Mouse (Mus musculus) gastrocnemius, postnatal 36 days (tissue): ENCODE results near the gene Slc4a10. TPM values are rescaled to one million over a fixed set of nuclear protein-coding genes. Genes with fewer than 3 reads are reported as not detected.

Source experiments
- DNase-seq, 2 experiments: peaks; one replicate each; pipeline ENCODE4 v3.0.0; 2022
- intact Hi-C: fragments of 180-260 bp; cut with DNase I; formaldehyde crosslinking; loops from one replicate; pipeline ENCODE4 v1.15.1; 2025
- total RNA-seq, 2 experiments: library from RNA; stranded (reverse); gene quantifications; 2 replicates each; pipeline ENCODE4 v1.2.3; 2021

The Slc4a10 gene
- total RNA-seq, 2 experiments from 2014 or later, result 0.10 to 0.15 TPM

- DNase-seq, result no peak
Measured at GRCm38 (mm10) chr2:62271840-62272239, 225.6 kb downstream of the Slc4a10 start.

GRCm38 (mm10) chr2:62278779-62279178 is 232.5 kb downstream of the Slc4a10 start:
- DNase-seq, result no peak
- intact Hi-C loops, result no loop called here

More at GRCm38 (mm10) chr2:62271840-62272239, 225.6 kb downstream of the Slc4a10 start:
- intact Hi-C loops, result no loop called here

GRCm38 (mm10) chr2:62279777-62280176 is 233.5 kb downstream of the Slc4a10 start:
- intact Hi-C loops, result loop anchor here (10.0 kb wide), 2 partner anchors 175 to 295 kb away; no protein-coding TSS in a partner anchor
- no peak for DNase-seq

GRCm38 (mm10) chr2:62285026-62285425 is 238.8 kb downstream of the Slc4a10 start:
- DNase-seq, result no peak
- intact Hi-C loops, result loop anchor here (10.0 kb wide), 2 partner anchors 170 to 300 kb away; no protein-coding TSS in a partner anchor

DNA sequence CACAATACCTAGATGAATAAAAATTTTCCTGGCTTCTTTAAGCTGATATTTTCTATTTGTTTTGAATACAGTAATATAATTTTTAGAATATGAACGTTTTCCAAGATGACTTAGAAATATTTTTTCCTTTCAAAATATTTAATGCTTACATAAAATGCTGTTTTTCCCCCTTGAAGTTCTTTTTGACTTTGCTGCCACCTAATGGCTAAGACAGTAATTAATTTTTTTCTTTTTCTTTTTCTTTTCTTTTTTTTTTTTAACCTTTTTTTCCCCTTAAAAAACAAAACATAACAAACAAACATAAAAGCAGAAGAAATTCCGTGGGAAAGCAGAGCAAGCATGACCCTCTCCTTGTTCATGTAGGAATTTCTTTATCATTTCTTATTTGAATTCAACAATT is 239.6 kb downstream of the Slc4a10 start:
- intact Hi-C loops, result loop anchor here (10.0 kb wide), 2 partner anchors 169 to 301 kb away; no protein-coding TSS in a partner anchor

DNA sequence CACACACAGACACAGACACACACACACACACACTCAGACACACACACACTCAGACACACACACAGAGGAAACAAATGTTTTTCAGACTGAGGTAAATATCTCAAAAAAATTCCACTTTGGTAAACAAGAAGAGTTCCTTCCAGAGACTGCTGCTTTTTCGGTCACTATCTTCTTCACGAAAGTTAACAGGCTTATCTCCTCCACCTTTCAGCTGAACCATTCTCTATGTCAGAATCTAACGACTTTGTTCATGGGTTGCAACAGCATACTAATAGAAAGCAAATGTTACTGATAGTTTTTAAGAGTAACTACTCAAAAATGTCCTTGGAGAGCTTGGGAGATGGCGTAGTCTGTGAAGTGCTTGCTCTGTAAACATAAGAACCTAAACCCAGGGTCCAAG is 241.3 kb downstream of the Slc4a10 start:
- intact Hi-C loops, result loop anchor here (10.0 kb wide), 2 partner anchors 167 to 303 kb away; no protein-coding TSS in a partner anchor

More for the DNA sequence above, 239.6 kb downstream of the Slc4a10 start:
- DNase-seq, result no peak

GRCm38 (mm10) chr2:62293846-62294245 is 247.6 kb downstream of the Slc4a10 start:
- intact Hi-C loops, result no loop called here
- no peak for DNase-seq

More for the DNA sequence above, 241.3 kb downstream of the Slc4a10 start:
- DNase-seq, result no peak

GRCm38 (mm10) chr2:62301716-62302115 is 255.5 kb downstream of the Slc4a10 start:
- intact Hi-C loops, result no loop called here

GRCm38 (mm10) chr2:62306978-62307377 is 260.7 kb downstream of the Slc4a10 start:
- intact Hi-C loops, result no loop called here

More at GRCm38 (mm10) chr2:62301716-62302115, 255.5 kb downstream of the Slc4a10 start:
- no peak for DNase-seq

DNA sequence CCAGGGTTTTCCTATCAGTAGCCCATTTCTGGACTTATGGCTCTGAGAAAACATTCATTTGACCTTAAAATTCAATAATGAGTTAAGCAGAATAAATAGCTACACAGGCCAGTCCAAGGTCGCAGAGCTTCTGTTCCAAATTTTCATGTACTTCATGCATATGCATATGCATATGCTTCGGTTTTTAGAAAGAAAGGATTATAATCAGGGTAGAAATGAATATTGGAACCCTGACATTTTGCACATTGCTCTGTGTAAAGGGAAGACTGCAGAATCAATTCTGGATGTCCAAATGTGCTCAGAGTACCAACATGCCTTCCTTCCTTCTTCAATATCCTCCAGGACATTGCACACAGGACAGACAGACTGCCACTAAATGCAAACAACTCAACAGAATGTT is 261.2 kb downstream of the Slc4a10 start:
- DNase-seq, result no peak
- intact Hi-C loops, result no loop called here

More at GRCm38 (mm10) chr2:62306978-62307377, 260.7 kb downstream of the Slc4a10 start:
- no peak for DNase-seq

- intact Hi-C loops, result no loop called here
- no peak for DNase-seq
Measured at GRCm38 (mm10) chr2:62316930-62317329, 270.7 kb downstream of the Slc4a10 start.

DNA sequence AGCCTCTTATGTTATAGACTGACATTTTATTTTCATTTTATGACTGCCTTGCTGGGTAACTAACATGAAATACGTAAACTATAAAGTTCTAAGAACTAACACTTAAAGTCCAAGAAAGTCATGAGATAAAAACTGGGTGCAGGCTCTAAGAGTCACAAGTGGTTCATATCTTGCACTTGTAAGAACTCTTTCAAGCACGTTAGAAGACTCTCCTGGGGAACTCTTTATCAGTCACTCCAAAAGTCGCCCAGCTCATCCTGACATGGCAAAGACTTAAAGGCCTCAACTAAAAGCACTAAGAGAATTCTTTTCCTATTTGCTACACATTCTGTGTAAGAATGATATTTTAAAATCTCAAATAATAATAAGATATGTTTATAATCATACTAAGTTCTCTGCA is 273.2 kb downstream of the Slc4a10 start:
- DNase-seq, result no peak
- intact Hi-C loops, result no loop called here

DNA sequence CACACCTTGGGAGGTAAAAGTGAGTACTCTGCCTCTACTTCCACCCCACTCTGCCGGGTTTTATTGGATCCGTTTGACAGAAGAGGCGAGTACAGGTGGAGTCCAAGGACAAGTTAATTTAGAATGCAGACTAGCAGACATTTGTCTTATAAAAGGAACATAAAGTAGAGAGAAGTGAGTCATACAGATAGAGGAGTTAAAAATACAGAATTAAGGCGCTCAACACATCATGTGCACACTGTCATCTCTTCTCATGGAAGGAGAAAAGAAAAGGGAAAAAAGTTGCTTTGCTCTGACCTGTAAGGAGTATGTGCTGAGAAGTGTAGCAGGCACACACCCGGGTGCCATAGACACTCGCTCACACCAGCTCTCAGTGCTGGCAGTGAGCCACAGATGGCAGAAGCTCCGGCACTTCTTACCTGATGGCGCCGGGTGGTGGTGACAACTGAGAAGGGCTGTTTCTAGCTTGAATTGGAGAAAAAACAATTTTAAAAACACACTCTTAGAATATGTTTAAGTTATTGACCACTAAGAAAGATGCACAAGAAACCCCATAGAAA is 276.9 kb downstream of the Slc4a10 start:
- DNase-seq, result no peak
- intact Hi-C loops, result no loop called here

DNA sequence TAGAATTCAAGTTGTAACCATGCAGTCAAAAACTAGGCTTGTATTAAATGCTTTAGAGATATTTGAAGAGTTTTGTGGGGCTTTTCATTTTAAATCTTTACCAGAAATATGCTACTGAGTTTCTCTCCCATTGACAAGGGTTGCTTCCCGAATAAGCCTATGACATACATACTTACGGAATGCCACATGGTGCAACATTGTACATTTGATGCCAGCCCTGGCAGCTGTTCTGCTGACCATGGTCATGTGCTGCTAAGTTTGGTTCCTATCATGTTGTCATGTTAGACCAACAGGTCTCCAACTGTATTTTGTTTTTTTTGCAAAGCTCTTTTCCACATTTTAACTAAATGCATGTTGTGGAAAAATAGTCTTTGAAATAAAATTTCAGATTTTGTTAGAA is 279.1 kb downstream of the Slc4a10 start:
- intact Hi-C loops, result no loop called here
- DNase-seq, result peak in 1 of 2 experiments; percentile 41

DNA sequence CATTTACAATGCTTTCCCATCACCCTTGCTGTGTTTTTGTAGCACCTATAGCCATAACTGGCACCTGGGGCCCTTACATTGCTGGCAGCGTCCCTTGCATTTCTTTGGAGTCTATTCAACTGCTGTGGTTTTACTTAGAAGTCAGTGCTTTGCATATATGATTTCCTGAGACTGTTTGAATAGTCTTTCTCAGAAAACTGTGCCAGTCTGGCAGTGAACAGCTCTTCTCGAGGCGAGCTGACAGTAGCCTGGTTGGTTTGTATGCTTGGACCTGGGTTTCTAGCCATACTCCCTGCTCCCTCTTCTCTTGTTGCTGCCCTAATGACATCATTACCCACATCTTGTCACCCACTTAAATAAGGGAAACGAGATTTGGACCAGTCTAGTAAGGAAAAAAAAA is 285.7 kb downstream of the Slc4a10 start:
- DNase-seq, result no peak
- intact Hi-C loops, result no loop called here

- intact Hi-C loops, result no loop called here
- DNase-seq, result no peak
Measured at GRCm38 (mm10) chr2:62332465-62332864, 286.2 kb downstream of the Slc4a10 start.

DNA sequence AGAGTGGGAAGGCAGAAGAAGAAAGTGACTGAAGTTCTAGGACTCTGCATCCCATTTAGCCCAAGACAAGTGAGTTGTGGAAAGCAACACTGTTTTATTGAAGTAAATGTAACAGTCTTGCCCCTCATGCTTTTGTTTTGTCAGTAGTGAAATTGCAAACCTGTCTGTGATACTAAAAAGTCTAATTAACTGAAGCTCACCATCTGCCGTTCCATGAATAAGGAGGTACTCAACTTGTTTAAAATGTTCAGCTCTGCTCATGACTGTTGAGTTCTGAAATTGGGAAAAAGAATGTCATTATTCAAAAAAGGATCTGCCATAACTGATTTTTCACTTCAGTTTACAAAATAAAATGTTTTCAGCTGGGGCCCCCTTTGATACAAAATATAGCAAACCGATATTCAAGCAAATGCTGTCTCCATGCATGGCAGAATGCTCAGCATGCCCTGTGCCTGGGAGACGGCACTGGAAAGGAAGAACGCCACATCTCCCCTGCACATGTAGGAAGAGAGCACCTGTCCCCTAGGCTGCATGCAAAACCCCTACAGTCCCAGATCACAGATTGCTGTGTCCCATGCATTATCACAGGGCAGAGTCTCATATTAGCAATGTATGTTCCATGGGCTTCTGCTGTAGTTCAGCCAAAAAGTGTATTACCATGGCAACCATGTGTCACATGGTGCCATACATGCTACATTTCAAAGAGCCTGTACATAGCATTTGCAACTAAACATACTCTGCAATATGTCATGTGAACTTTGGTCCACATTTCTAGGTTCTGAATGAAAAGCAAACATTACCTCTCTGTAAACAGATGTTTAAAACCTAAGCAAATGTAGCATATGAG is 288.4 kb downstream of the Slc4a10 start:
- intact Hi-C loops, result no loop called here
- no peak for DNase-seq

DNA sequence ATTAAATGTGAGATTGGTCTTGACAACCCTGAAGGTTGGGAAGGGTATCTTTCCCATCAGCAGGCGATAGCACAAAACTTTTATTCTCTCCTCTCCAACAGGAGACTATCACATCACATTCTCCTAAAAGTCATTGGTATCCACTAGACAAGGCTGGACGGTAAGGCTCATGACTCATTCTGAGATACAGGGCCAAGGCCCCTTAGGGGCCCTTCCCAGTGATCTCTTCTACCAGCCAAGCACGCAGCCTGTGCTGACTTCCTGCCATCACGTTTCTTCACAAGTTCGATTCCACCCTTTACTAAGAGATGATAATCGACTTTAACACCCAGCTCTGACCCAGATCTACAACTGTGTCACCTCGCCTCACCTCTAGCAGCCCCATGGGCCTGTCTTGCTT is 290.8 kb downstream of the Slc4a10 start:
- no peak for DNase-seq
- intact Hi-C loops, result no loop called here

GRCm38 (mm10) chr2:62339222-62339944 is 293.1 kb downstream of the Slc4a10 start:
- DNase-seq, result no peak
- intact Hi-C loops, result no loop called here

DNA sequence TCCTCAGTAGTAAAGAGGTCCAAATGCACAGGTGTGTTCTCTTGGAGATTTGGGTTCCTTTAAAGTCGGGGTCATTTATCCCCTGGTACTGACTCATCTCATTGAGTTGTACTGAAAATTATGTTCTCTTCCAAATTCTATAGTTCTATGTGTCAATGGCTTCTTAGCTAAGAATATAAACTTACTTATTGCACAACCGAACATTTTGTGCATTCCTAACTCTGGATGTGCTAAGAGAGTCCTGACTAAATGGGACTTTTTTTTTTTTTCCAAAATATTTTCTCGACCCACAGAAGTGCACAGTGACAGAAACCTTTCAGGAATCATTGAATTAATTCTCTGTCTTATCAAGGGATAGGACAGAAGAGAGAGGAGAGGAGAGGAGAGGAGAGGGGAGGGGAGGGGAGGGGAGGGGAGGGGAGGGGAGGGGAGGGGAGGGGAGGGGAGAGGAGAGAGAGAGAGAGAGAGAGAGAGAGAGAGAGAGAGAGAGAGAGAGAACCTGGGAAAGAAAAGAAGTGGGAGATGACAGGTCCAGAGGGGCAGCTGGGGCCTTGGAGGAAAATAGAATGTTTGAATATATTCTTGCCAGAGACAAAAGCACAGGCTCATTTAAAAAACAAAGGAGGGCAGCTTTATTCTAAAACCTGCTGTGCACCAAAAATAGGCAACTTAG is 294.9 kb downstream of the Slc4a10 start:
- DNase-seq, result no peak
- intact Hi-C loops, result loop anchor here (10.0 kb wide), 1 partner anchor 114 kb away; no protein-coding TSS in a partner anchor
